Mouse (Mus musculus) megakaryocyte, embryonic 14.5 days (primary cell): Measurements from ENCODE around the gene Tnfsf11.

Experiments used
- FLI1 ChIP-seq: IDR thresholded peaks from 2 replicates; pipeline ENCODE4 v1.6.1; 2012; ENCODE audit warnings: low read length, inconsistent platforms, mixed read lengths
- GATA1 ChIP-seq: IDR thresholded peaks from 3 replicates; pipeline ENCODE4 v1.6.1; 2012; ENCODE audit warnings: mixed read lengths, low read length, inconsistent platforms, borderline replicate concordance

DNA sequence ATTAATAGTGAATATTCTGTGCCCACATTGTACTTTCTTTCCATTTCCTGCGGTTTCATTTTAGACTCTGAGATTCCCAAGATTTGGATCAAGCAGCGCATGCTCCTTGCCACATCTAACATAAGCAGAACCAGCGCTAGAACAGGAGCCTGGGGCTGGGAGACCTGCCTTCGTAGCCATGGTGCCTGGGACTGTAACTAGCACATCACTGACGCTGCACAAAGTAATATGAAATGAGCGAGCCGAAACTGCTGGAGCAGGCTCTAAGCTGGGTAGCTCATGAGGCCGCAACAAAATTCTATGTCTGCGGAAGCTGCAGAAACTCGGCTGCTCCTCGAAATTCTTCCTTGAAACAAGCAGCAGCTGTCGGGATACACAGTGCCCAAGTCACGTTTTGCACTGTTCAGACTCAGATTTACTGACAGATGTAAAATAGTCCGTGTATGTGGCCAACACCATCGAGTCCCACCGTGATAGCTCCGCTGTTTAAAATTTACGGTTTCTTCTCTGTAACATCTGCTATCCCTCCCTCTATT is 31.4 kb downstream of the Tnfsf11 start:
- TF ChIP-seq GATA1 (no peak), FLI1 (no peak)
